ENCODE assay signal across 8 mouse cellular contexts in the genomic region with DNA sequence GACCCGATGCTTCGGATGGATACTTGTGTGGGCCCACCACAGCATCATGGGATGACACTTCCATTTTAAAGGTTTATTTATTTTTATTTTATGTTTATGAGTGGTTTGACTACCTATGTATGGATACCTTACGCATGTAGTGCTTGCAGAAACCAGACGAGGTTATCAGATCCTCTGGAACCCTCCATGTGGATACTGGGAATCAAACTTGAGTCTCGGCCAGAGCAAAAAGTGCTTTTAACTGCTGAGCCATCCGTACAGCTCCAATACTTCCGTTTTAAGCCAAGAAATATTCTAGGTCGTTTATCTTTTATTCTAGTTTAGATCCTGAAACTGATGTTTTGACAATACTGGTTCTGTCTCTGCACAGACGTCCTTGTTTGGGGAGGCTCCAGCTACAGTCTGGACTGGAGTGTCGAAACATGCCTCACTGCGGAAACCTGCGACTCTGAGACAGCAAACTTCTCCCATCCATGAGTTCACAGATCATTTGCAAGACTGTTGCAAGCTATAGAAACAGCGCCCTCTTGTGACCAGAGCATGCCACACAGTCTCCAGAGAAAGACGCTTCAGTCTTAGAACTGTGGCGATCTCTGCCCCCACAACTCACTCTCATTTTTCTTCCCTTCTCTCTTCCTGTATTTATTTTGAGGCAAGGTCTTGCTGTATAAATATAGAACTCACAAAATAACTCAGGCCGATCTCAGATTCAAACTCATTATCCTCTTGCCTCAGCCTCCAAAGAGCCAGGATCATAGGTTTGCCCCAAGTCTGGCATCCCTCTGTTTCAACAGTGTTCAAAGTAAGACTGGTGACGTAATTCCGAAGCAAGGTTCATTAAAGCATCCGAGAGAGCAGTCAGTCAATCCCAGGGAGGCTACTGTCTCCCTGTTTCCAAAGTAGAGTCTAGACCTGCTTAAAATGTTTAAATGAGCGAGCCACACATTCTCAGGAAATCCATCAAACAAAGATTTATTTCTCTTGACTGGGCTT. TPM values are rescaled to one million over a fixed set of nuclear protein-coding genes. Genes with fewer than 3 reads are reported as not detected.
DNase-seq lines count a peak whose midpoint lies in the region; ATAC-seq and TF ChIP-seq lines count a peak whose summit lies in the region.

No protein-coding gene starts in this region.

- TF ChIP-seq EP300 in MEL (IDR thresholded peaks at IDR 0.05; ENCODE audit: low read depth in 1 of 2, low read length in 2 of 2) = no peak

- H3K9ac ChIP-seq in MEL (ENCODE audit: control insufficient read depth, low read depth, low read length, poor library complexity, severe bottlenecking) = peak overlapping the region; percentile 45
- H3K9ac ChIP-seq in lung, embryonic 15.5 days = no peak overlapping the region

- no peaks in the 10 kb centered on the region for H3K36me3 ChIP-seq in MEL (ENCODE audit: control insufficient read depth in 1 of 2, insufficient read depth in 2 of 2, low read length in 2 of 2)
- no peaks in the 10 kb centered on the region for H3K36me3 ChIP-seq in lung, embryonic 15.5 days
- no peaks in the 10 kb centered on the region for H3K36me3 ChIP-seq in thymus, adult 2 months (ENCODE audit: control insufficient read depth, insufficient read depth, low read length)

- H3K9me3 ChIP-seq in MEL (replicated peaks; ENCODE audit: insufficient read depth, low read length) = no peaks in the 10 kb centered on the region
- H3K9me3 ChIP-seq in lung, embryonic 15.5 days = no peaks in the 10 kb centered on the region

- H3K79me2 ChIP-seq in MEL (ENCODE audit: control insufficient read depth, insufficient read depth, low read length, poor library complexity) = no peaks in the 10 kb centered on the region

- H3K4me2 ChIP-seq in lung, embryonic 15.5 days = peak overlapping the region; percentile 33

- WGBS in cerebellum, adult 2 months = 29% methylated on average over 20 of the region's 20 CpGs
- whole genome bisulfite sequencing in lung, embryonic 15.5 days = 23% methylated on average over 20 of the region's 20 CpGs
- WGBS in thymus, adult 2 months = 34% methylated on average over 20 of the region's 20 CpGs

- peak; percentile 87 to 94 for ATAC-seq in hematopoietic stem cell, adult 5-6 weeks (replicated peaks in 1 of 2; ENCODE audit: insufficient read depth in 1 of 2, low FRiP score in 2 of 2, low TSS enrichment in 1 of 2, low read depth in 1 of 2, poor library complexity in 2 of 2, severe bottlenecking in 2 of 2)
- ATAC-seq in lung, embryonic 15.5 days (ENCODE audit: borderline replicate concordance, extremely low read depth, low FRiP score, low TSS enrichment) = peak; percentile 79; the same call in 1 of the 2 replicates

- no peaks in the 10 kb centered on the region for H3K4me1 ChIP-seq in MEL (ENCODE audit: control insufficient read depth in 1 of 2, insufficient read depth in 2 of 2, low read length in 2 of 2)
- H3K4me1 ChIP-seq in cerebellum, adult 2 months (ENCODE audit: control insufficient read depth, insufficient read depth, low read length) = no peaks in the 10 kb centered on the region
- peaks cover 14% of the 10 kb centered on the region for H3K4me1 ChIP-seq in lung, embryonic 15.5 days
- peaks cover 2% of the 10 kb centered on the region for H3K4me1 ChIP-seq in thymus, adult 2 months (replicated peaks; ENCODE audit: control insufficient read depth, insufficient read depth, low read length)

- no peak overlapping the region for H3K27ac ChIP-seq in MEL (ENCODE audit: control insufficient read depth, low read depth, low read length)
- no peak overlapping the region for H3K27ac ChIP-seq in cerebellum, adult 2 months (ENCODE audit: insufficient read depth, low read length)
- H3K27ac ChIP-seq in lung, embryonic 15.5 days = no peak overlapping the region
- no peak overlapping the region for H3K27ac ChIP-seq in thymus, adult 2 months (ENCODE audit: control insufficient read depth, insufficient read depth, low read length)

- peak overlapping the region; percentile 37 to 40; a peak in 3 of 4 replicates for H3K4me3 ChIP-seq in MEL (ENCODE audit: control insufficient read depth in 1 of 2, insufficient read depth in 1 of 2, low read depth in 2 of 2, low read length in 2 of 2)
- H3K4me3 ChIP-seq in cerebellum, adult 2 months (replicated peaks; ENCODE audit: insufficient read depth, low read depth, low read length) = no peak overlapping the region
- no peak overlapping the region for H3K4me3 ChIP-seq in lung, embryonic 15.5 days
- H3K4me3 ChIP-seq in thymus, adult 2 months (ENCODE audit: control insufficient read depth, insufficient read depth, low read length) = no peak overlapping the region

- no peak for TF ChIP-seq POLR2A in MEL (IDR thresholded peaks at IDR 0.05; ENCODE audit: control insufficient read depth in 1 of 2, insufficient read depth in 1 of 2, low read depth in 1 of 2, low read length in 2 of 2, poor library complexity in 1 of 2)
- no peak for TF ChIP-seq POLR2A in cerebellum, adult 2 months (IDR thresholded peaks at IDR 0.05; ENCODE audit: borderline replicate concordance, insufficient read depth, low read length)
- no peak for TF ChIP-seq POLR2A in thymus, adult 2 months (IDR thresholded peaks at IDR 0.05; ENCODE audit: control insufficient read depth, extremely low read depth, insufficient read depth, low read length, poor library complexity)

- peak; percentile 88 for TF ChIP-seq RAD21 in MEL (IDR thresholded peaks at IDR 0.05; ENCODE audit: low read depth, low read length)

- no peaks in the 10 kb centered on the region for H3K27me3 ChIP-seq in MEL (ENCODE audit: control insufficient read depth in 1 of 2, insufficient read depth in 2 of 2, low read length in 2 of 2)
- H3K27me3 ChIP-seq in cerebellum, adult 2 months (ENCODE audit: control insufficient read depth, insufficient read depth, low read length) = no peaks in the 10 kb centered on the region
- no peaks in the 10 kb centered on the region for H3K27me3 ChIP-seq in lung, embryonic 15.5 days
- H3K27me3 ChIP-seq in thymus, adult 2 months (ENCODE audit: control insufficient read depth, insufficient read depth, low read length) = no peaks in the 10 kb centered on the region

- TF ChIP-seq CTCF in MEL (IDR thresholded peaks at IDR 0.05 in 2 of 3, conservative IDR thresholded peaks at IDR 0.05 in 1 of 3; ENCODE audit: control insufficient read depth in 1 of 3, insufficient read depth in 1 of 3, low read depth in 2 of 3, low read length in 3 of 3, poor library complexity in 1 of 3, severe bottlenecking in 1 of 3) = peak; percentile 73 to 89 (median 82)
- TF ChIP-seq CTCF in cerebellum, adult 2 months (IDR thresholded peaks at IDR 0.05; ENCODE audit: borderline replicate concordance, insufficient read depth, low read depth, low read length) = peak; percentile 94
- TF ChIP-seq CTCF in thymus, adult 2 months (IDR thresholded peaks at IDR 0.05; ENCODE audit: borderline replicate concordance, control insufficient read depth, extremely low read depth, insufficient read depth, low read length, poor library complexity) = no peak

- DNase-seq in MEL (ENCODE audit: low read depth, low spot score) = peak; percentile 93
- DNase-seq in cerebellum, adult 2 months = peak; percentile 74 to 81
- DNase-seq in forelimb bud, embryonic 11.5 days (ENCODE audit: low read depth, low spot score) = peak; percentile 90
- DNase-seq in layer of hippocampus, adult 8-10 months (ENCODE audit: low spot score in 2 of 2) = peak; percentile 75 to 90
- DNase-seq in ovary, adult 18-20 months (ENCODE audit: low spot score) = peak; percentile 59
- DNase-seq in thymus, adult 2 months = peak; percentile 89

TF ChIP-seq in MEL, 35 proteins besides CTCF, POLR2A, EP300 and RAD21 (continues in another document):
- TF ChIP-seq ZC3H11A (IDR thresholded peaks at IDR 0.05; ENCODE audit: low read depth, low read length) (peak; percentile 93), MAZ (IDR thresholded peaks at IDR 0.05; ENCODE audit: low read depth, low read length) (no peak), RCOR1 (IDR thresholded peaks at IDR 0.05; ENCODE audit: low read depth, low read length) (no peak), SIN3A (IDR thresholded peaks at IDR 0.05; ENCODE audit: low read length) (0 out of 2 replicates have a peak, but pooled peaks have one; percentile 50), MAX (IDR thresholded peaks at IDR 0.05; ENCODE audit: low read length) (no peak), UBTF (IDR thresholded peaks at IDR 0.05; ENCODE audit: borderline replicate concordance, insufficient read depth, low read depth, low read length) (no peak), USF2 (IDR thresholded peaks at IDR 0.05; ENCODE audit: borderline replicate concordance in 1 of 2, insufficient read depth in 1 of 2, low read depth in 1 of 2, low read length in 2 of 2) (no peak), MYC (IDR thresholded peaks at IDR 0.05; ENCODE audit: low read depth, low read length) (0 out of 2 replicates have a peak, but pooled peaks have one; percentile 38)

RNA-seq across cellular contexts. Expression of a gene that starts 26.6 kb away (rescaled TPM):
- total RNA-seq in MEL (2012; rRNA removed) = 19.0 and 23.2 TPM in 2 replicates
- polyA plus RNA-seq in MEL (2012; ENCODE audit: insufficient read depth in 1 of 2, insufficient read length in 2 of 2, low read depth in 1 of 2, low replicate concordance in 2 of 2, missing spikeins in 1 of 2) = 10 to 100 TPM in 1 of 2 experiments, not detected in 1; 38.0 TPM
- 3.8 and 4.6 TPM in 2 replicates for polyA plus RNA-seq in cerebellum, adult 2 months (2012; rRNA removed)
- total RNA-seq in hematopoietic stem cell, adult 5-6 weeks (2017) = 132 and 143 TPM in 2 replicates
- total RNA-seq in layer of hippocampus, adult 8-10 months (2022) = 1 to 10 TPM; 4.2 to 8.6 (median 6.3) TPM
- polyA plus RNA-seq in lung, embryonic 15.5 days (2015; fragmentation: Nextera tagmentation; extraction: Ambion mirVana) = 37.8 and 42.8 TPM in 2 replicates
- 220 and 249 TPM in 2 replicates for polyA plus RNA-seq in thymus, adult 2 months (2012; rRNA removed)

RNA-seq across cellular contexts. Expression of a gene that starts 27.4 kb away (rescaled TPM):
- total RNA-seq in MEL (2012; rRNA removed) = 83.6 and 105 TPM in 2 replicates
- 100 to 1,000 TPM in 1 of 2 experiments, not detected in 1; 184 TPM for polyA plus RNA-seq in MEL (2012; ENCODE audit: insufficient read depth in 1 of 2, insufficient read length in 2 of 2, low read depth in 1 of 2, low replicate concordance in 2 of 2, missing spikeins in 1 of 2)
- 51.0 and 57.3 TPM in 2 replicates for polyA plus RNA-seq in cerebellum, adult 2 months (2012; rRNA removed)
- 118 and 127 TPM in 2 replicates for total RNA-seq in hematopoietic stem cell, adult 5-6 weeks (2017)
- 10 to 100 TPM; 27.6 to 49.9 (median 40.4) TPM for total RNA-seq in layer of hippocampus, adult 8-10 months (2022)
- polyA plus RNA-seq in lung, embryonic 15.5 days (2015; fragmentation: Nextera tagmentation; extraction: Ambion mirVana) = 66.3 and 74.9 TPM in 2 replicates
- polyA plus RNA-seq in thymus, adult 2 months (2012; rRNA removed) = 37.5 and 43.2 TPM in 2 replicates

RNA-seq across cellular contexts. Expression of a gene that starts 52.4 kb away (rescaled TPM):
- total RNA-seq in MEL (2012; rRNA removed) = 1.3 and 1.5 TPM in 2 replicates
- polyA plus RNA-seq in MEL (2012; ENCODE audit: insufficient read depth in 1 of 2, insufficient read length in 2 of 2, low read depth in 1 of 2, low replicate concordance in 2 of 2, missing spikeins in 1 of 2) = 1 to 10 TPM in 1 of 2 experiments, not detected in 1; 1.7 TPM
- polyA plus RNA-seq in cerebellum, adult 2 months (2012; rRNA removed) = 0.24 and 0.29 TPM in 2 replicates
- 3.6 and 7.2 TPM in 2 replicates for total RNA-seq in hematopoietic stem cell, adult 5-6 weeks (2017)
- under 1 TPM in 1 of 4 experiments, not detected in 3; 0.43 TPM for total RNA-seq in layer of hippocampus, adult 8-10 months (2022)
- polyA plus RNA-seq in lung, embryonic 15.5 days (2015; fragmentation: Nextera tagmentation; extraction: Ambion mirVana) = 1.3 and 2.6 TPM in 2 replicates
- polyA plus RNA-seq in thymus, adult 2 months (2012; rRNA removed) = 559 and 663 TPM in 2 replicates

Comparison
In these comparisons a context has a peak if more than half of its experiments do, and no peak if none do; other contexts are left out.
1. H3K4me3 ChIP-seq: peak in MEL (2 of 2); none in cerebellum, adult 2 months (single experiment), lung, embryonic 15.5 days (single experiment) and thymus, adult 2 months (single experiment).
2. RNA of a gene that starts 52.4 kb away (polyA plus RNA-seq): 559 to 663 TPM in thymus, adult 2 months; 1.3 to 2.6 TPM in lung, embryonic 15.5 days, 1.7 TPM in MEL and 0.24 to 0.29 TPM in cerebellum, adult 2 months; every median in the first group is over 100 times any median in the second.
3. Peak in every context shown above with its lines, with median percentiles within 50 percentile points of each other: DNase-seq.